Mouse (Mus musculus): Measurements from ENCODE around the gene BC017158. TPM values are rescaled to one million over a fixed set of nuclear protein-coding genes. Genes with fewer than 3 reads are reported as not detected.
A peak's percentile ranks its signal among the peaks of the same experiment; 100 is the strongest.

Gene BC017158
- polyA plus RNA-seq, 1 experiment = 29.4 TPM

GRCm38 (mm10) chr7:128236856-128237592 lies 60.9 kb downstream of the BC017158 start, which contains the start of gene Armc5:
TSS of gene Armc5 (plus strand) at chr7:128237342.
- 15% methylated on average over 37 of the region's 37 CpGs for WGBS
- no peaks in the 10 kb centered on the region for H3K36me3 ChIP-seq (ENCODE audit: control insufficient read depth, insufficient read depth, low read length)
- TF ChIP-seq CTCF (conservative IDR thresholded peaks at IDR 0.05; ENCODE audit: insufficient read depth, insufficient read length, low read depth, low read length) = peak; percentile 60
- TF ChIP-seq POLR2A (IDR thresholded peaks at IDR 0.05; ENCODE audit: low read depth, low read length) = no peak
- peaks cover 12% of the 10 kb centered on the region; the same call in 1 of the 2 replicates for H3K4me1 ChIP-seq (ENCODE audit: control insufficient read depth, insufficient read depth, low read length)
- DNase-seq = peak; percentile 91
- H3K4me3 ChIP-seq (ENCODE audit: insufficient read depth, low read depth, low read length) = peak within 1 kb of the TSS; percentile 86
- H3K27ac ChIP-seq (ENCODE audit: insufficient read depth, low read depth, low read length) = peak within 1 kb of the TSS; percentile 98
- no peaks in the 10 kb centered on the region for H3K27me3 ChIP-seq (replicated peaks; ENCODE audit: control insufficient read depth, insufficient read depth, low read length)

GRCm38 (mm10) chr7:128236426-128236825 lies 61.5 kb downstream of the BC017158 start:
- 90% methylated on average over 13 of the region's 13 CpGs for WGBS
- DNase-seq = no peak
- peak overlapping the region; percentile 67 for H3K27ac ChIP-seq (ENCODE audit: insufficient read depth, low read depth, low read length)

GRCm38 (mm10) chr7:128235481-128235880 lies 62.5 kb downstream of the BC017158 start:
- no peaks in the 10 kb centered on the region for H3K36me3 ChIP-seq (ENCODE audit: control insufficient read depth, insufficient read depth, low read length)
- no peak overlapping the region for H3K4me3 ChIP-seq (ENCODE audit: insufficient read depth, low read depth, low read length)
- H3K4me1 ChIP-seq (ENCODE audit: control insufficient read depth, insufficient read depth, low read length) = peaks cover 12% of the 10 kb centered on the region; the same call in 1 of the 2 replicates
- peak overlapping the region; percentile 67 for H3K27ac ChIP-seq (ENCODE audit: insufficient read depth, low read depth, low read length)
- 30% methylated on average over 1 of the region's 1 CpGs for WGBS
- TF ChIP-seq CTCF (conservative IDR thresholded peaks at IDR 0.05; ENCODE audit: insufficient read depth, insufficient read length, low read depth, low read length) (no peak), POLR2A (IDR thresholded peaks at IDR 0.05; ENCODE audit: low read depth, low read length) (no peak)
- DNase-seq = peak; percentile 94
- no peaks in the 10 kb centered on the region for H3K27me3 ChIP-seq (replicated peaks; ENCODE audit: control insufficient read depth, insufficient read depth, low read length)

More at GRCm38 (mm10) chr7:128236426-128236825, 61.5 kb downstream of the BC017158 start:
- no peak for TF ChIP-seq CTCF (conservative IDR thresholded peaks at IDR 0.05; ENCODE audit: insufficient read depth, insufficient read length, low read depth, low read length)
- TF ChIP-seq POLR2A (IDR thresholded peaks at IDR 0.05; ENCODE audit: low read depth, low read length) = no peak
- Histone ChIP-seq H3K4me3 (ENCODE audit: insufficient read depth, low read depth, low read length) (peak overlapping the region; percentile 86; the same call in 1 of the 2 replicates), H3K27me3 (replicated peaks; ENCODE audit: control insufficient read depth, insufficient read depth, low read length) (no peaks in the 10 kb centered on the region), H3K36me3 (ENCODE audit: control insufficient read depth, insufficient read depth, low read length) (no peaks in the 10 kb centered on the region), H3K4me1 (ENCODE audit: control insufficient read depth, insufficient read depth, low read length) (peaks cover 12% of the 10 kb centered on the region; the same call in 1 of the 2 replicates)

- H3K27ac ChIP-seq (ENCODE audit: insufficient read depth, low read depth, low read length) = peak overlapping the region; percentile 33
- 74% methylated on average over 2 of the region's 2 CpGs for WGBS
- no peak for TF ChIP-seq CTCF (conservative IDR thresholded peaks at IDR 0.05; ENCODE audit: insufficient read depth, insufficient read length, low read depth, low read length)
- TF ChIP-seq POLR2A (IDR thresholded peaks at IDR 0.05; ENCODE audit: low read depth, low read length) = no peak
Measured at GRCm38 (mm10) chr7:128234796-128235195, 63.2 kb downstream of the BC017158 start.

GRCm38 (mm10) chr7:128231741-128232140 lies 66.2 kb downstream of the BC017158 start:
- TF ChIP-seq POLR2A (IDR thresholded peaks at IDR 0.05; ENCODE audit: low read depth, low read length) (no peak), CTCF (conservative IDR thresholded peaks at IDR 0.05; ENCODE audit: insufficient read depth, insufficient read length, low read depth, low read length) (no peak)
- no peaks in the 10 kb centered on the region for H3K36me3 ChIP-seq (ENCODE audit: control insufficient read depth, insufficient read depth, low read length)
- DNase-seq = no peak
- no peak overlapping the region for H3K4me3 ChIP-seq (ENCODE audit: insufficient read depth, low read depth, low read length)
- no peak overlapping the region for H3K27ac ChIP-seq (ENCODE audit: insufficient read depth, low read depth, low read length)
- WGBS = 45% methylated on average over 8 of the region's 8 CpGs
- H3K4me1 ChIP-seq (ENCODE audit: control insufficient read depth, insufficient read depth, low read length) = peaks cover 8% of the 10 kb centered on the region; the same call in 1 of the 2 replicates
- H3K27me3 ChIP-seq (replicated peaks; ENCODE audit: control insufficient read depth, insufficient read depth, low read length) = no peaks in the 10 kb centered on the region

More at GRCm38 (mm10) chr7:128234796-128235195, 63.2 kb downstream of the BC017158 start:
- H3K4me1 ChIP-seq (ENCODE audit: control insufficient read depth, insufficient read depth, low read length) = peaks cover 12% of the 10 kb centered on the region; the same call in 1 of the 2 replicates
- no peaks in the 10 kb centered on the region for H3K27me3 ChIP-seq (replicated peaks; ENCODE audit: control insufficient read depth, insufficient read depth, low read length)
- no peaks in the 10 kb centered on the region for H3K36me3 ChIP-seq (ENCODE audit: control insufficient read depth, insufficient read depth, low read length)
- H3K4me3 ChIP-seq (ENCODE audit: insufficient read depth, low read depth, low read length) = no peak overlapping the region
- DNase-seq = no peak

Other genes with a start within 250 kb of the BC017158 start
- gene Itgam, start 235.5 kb downstream of the BC017158 start, polyA plus RNA-seq (2012; rRNA removed) = 2.4 and 7.0 TPM in 2 replicates
- gene Gm49368, start 235.5 kb downstream of the BC017158 start, polyA plus RNA-seq (2012; rRNA removed) = not detected in 2 replicates
- gene Itgax, start 168.6 kb downstream of the BC017158 start, polyA plus RNA-seq (2012; rRNA removed) = 1.9 TPM in 2 replicates
- 0.05 and 0.08 TPM in 2 replicates for gene Itgad, start 143.8 kb downstream of the BC017158 start, polyA plus RNA-seq (2012; rRNA removed)
- 13.4 and 77.1 TPM in 2 replicates for gene Cox6a2, start 91.8 kb downstream of the BC017158 start, polyA plus RNA-seq (2012; rRNA removed)
- 27.9 and 35.1 TPM in 2 replicates for gene Armc5, start 60.8 kb downstream of the BC017158 start, polyA plus RNA-seq (2012; rRNA removed)
- 3.1 and 3.2 TPM in 2 replicates for gene 9130023H24Rik, start 60.1 kb downstream of the BC017158 start, polyA plus RNA-seq (2012; rRNA removed)
- gene Tgfb1i1, start 51.4 kb downstream of the BC017158 start, polyA plus RNA-seq (2012; rRNA removed) = 15.1 and 16.1 TPM in 2 replicates
- gene Slc5a2, start 32.5 kb downstream of the BC017158 start, polyA plus RNA-seq (2012; rRNA removed) = 1,002 and 1,068 TPM in 2 replicates
- gene Rgs10, start 120.6 kb upstream of the BC017158 start, polyA plus RNA-seq (2012; rRNA removed) = 2.3 and 5.1 TPM in 2 replicates
- 21.9 and 22.2 TPM in 2 replicates for gene Tial1, start 163.5 kb upstream of the BC017158 start, polyA plus RNA-seq (2012; rRNA removed)
- gene Bag3, start 225.4 kb upstream of the BC017158 start, polyA plus RNA-seq (2012; rRNA removed) = 27.6 and 28.3 TPM in 2 replicates

Data from kidney, adult 2 months (tissue).